Mouse (Mus musculus): ENCODE measurements around the gene Olfr652. TPM values are rescaled to one million over a fixed set of nuclear protein-coding genes. Genes with fewer than 3 reads are reported as not detected.

Olfr652 gene
- not detected in 2 replicates for polyA plus RNA-seq (2015; fragmentation: Nextera tagmentation; extraction: Ambion mirVana)

- no peaks in the 10 kb centered on the region for H3K36me3 ChIP-seq (ENCODE audit: control insufficient read depth, insufficient read depth, low read length)
- H3K27me3 ChIP-seq (ENCODE audit: control insufficient read depth, insufficient read depth, low read depth, low read length), result no peaks in the 10 kb centered on the region
- H3K9ac ChIP-seq (ENCODE audit: low read length), result no peak within 1 kb of the TSS
- H3K4me1 ChIP-seq (replicated peaks; ENCODE audit: control insufficient read depth, insufficient read depth, low read length), result no peaks in the 10 kb centered on the region
- H3K4me3 ChIP-seq (ENCODE audit: low read length), result no peak within 1 kb of the TSS
- H3K4me2 ChIP-seq (ENCODE audit: low read depth, low read length), result no peak within 1 kb of the TSS
- H3K9me3 ChIP-seq (ENCODE audit: control insufficient read depth, low read length), result no peaks in the 10 kb centered on the region
- no peak within 1 kb of the TSS for H3K27ac ChIP-seq (ENCODE audit: low read length)
- no peak for ATAC-seq (ENCODE audit: low read depth)
These were observed at the start of gene Olfr652 for GRCm38 (mm10) chr7:104560601-104561000. TSS of gene Olfr652 (plus strand) at chr7:104560901.

GRCm38 (mm10) chr7:104549833-104550232 is 10.9 kb upstream of the Olfr652 start, which contains the start of gene Olfr651:
TSS of gene Olfr651 (plus strand) at chr7:104550133.
- no peaks in the 10 kb centered on the region for H3K27me3 ChIP-seq (ENCODE audit: control insufficient read depth, insufficient read depth, low read depth, low read length)
- no peaks in the 10 kb centered on the region for H3K36me3 ChIP-seq (ENCODE audit: control insufficient read depth, insufficient read depth, low read length)
- H3K4me2 ChIP-seq (ENCODE audit: low read depth, low read length), result no peak within 1 kb of the TSS
- no peaks in the 10 kb centered on the region for H3K4me1 ChIP-seq (replicated peaks; ENCODE audit: control insufficient read depth, insufficient read depth, low read length)
- H3K9me3 ChIP-seq (ENCODE audit: control insufficient read depth, low read length), result no peaks in the 10 kb centered on the region
- ATAC-seq (ENCODE audit: low read depth), result no peak
- H3K27ac ChIP-seq (ENCODE audit: low read length), result no peak within 1 kb of the TSS
- no peak within 1 kb of the TSS for H3K4me3 ChIP-seq (ENCODE audit: low read length)
- 59% methylated on average over 5 of the region's 5 CpGs for WGBS
- no peak within 1 kb of the TSS for H3K9ac ChIP-seq (ENCODE audit: low read length)

DNA sequence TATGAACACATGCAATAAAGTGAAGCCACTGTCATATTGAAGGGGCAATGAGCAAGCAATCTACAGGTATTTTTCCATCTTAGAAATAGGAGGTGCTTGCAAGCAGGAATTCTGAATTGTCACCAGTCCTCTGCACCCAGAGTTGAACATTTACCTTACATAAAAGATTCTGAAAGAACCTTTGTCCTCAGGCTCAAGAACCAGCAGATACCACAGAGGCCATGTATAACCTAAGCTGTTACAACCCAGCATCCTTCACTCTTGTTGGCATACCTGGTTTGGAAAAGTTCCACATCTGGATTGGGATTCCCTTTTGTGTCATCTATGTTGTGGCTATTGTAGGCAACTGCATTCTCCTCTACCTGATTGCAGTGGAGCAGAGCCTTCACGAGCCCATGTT is 8.0 kb upstream of the Olfr652 start:
- no peak overlapping the region for H3K4me3 ChIP-seq (ENCODE audit: low read length)
- H3K4me2 ChIP-seq (ENCODE audit: low read depth, low read length), result no peak overlapping the region
- H3K27ac ChIP-seq (ENCODE audit: low read length), result no peak overlapping the region
- WGBS, result 55% methylated on average over 1 of the region's 1 CpGs
- no peaks in the 10 kb centered on the region for H3K4me1 ChIP-seq (replicated peaks; ENCODE audit: control insufficient read depth, insufficient read depth, low read length)
- H3K9me3 ChIP-seq (ENCODE audit: control insufficient read depth, low read length), result no peaks in the 10 kb centered on the region
- no peaks in the 10 kb centered on the region for H3K36me3 ChIP-seq (ENCODE audit: control insufficient read depth, insufficient read depth, low read length)
- H3K27me3 ChIP-seq (ENCODE audit: control insufficient read depth, insufficient read depth, low read depth, low read length), result no peaks in the 10 kb centered on the region
- ATAC-seq (ENCODE audit: low read depth), result no peak
- no peak overlapping the region for H3K9ac ChIP-seq (ENCODE audit: low read length)

- Histone ChIP-seq H3K4me2 (ENCODE audit: low read depth, low read length) (no peak within 1 kb of the TSS), H3K9ac (ENCODE audit: low read length) (no peak within 1 kb of the TSS), H3K4me1 (replicated peaks; ENCODE audit: control insufficient read depth, insufficient read depth, low read length) (no peaks in the 10 kb centered on the region), H3K36me3 (ENCODE audit: control insufficient read depth, insufficient read depth, low read length) (no peaks in the 10 kb centered on the region), H3K27ac (ENCODE audit: low read length) (no peak within 1 kb of the TSS), H3K27me3 (ENCODE audit: control insufficient read depth, insufficient read depth, low read depth, low read length) (no peaks in the 10 kb centered on the region), H3K9me3 (ENCODE audit: control insufficient read depth, low read length) (no peaks in the 10 kb centered on the region), H3K4me3 (ENCODE audit: low read length) (no peak within 1 kb of the TSS)
- no peak for ATAC-seq (ENCODE audit: low read depth)
- 60% methylated on average over 2 of the region's 2 CpGs for WGBS
These were observed 16.3 kb downstream of the Olfr652 start, which contains the start of gene Olfr653 for GRCm38 (mm10) chr7:104577014-104577413. TSS of gene Olfr653 (plus strand) at chr7:104577314.

DNA sequence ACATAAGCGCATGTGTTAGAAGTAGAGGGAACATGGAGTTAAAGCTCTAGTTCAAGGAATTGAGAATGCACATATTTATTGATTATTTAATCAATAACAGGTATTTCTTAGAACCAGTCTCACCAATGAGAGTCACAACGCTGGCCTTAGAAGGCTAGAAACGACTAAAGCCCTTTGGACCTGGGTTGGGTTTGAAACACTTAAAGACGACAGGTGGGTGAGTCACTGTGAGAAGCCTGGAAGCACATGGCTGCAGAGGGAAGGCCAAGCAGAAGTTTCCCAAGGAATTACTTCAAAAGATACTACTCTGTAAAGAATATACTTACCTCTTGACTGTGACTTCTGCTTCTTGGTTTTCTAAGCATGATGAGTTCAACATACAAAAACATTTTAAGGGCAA is 20.1 kb downstream of the Olfr652 start:
- Histone ChIP-seq H3K27me3 (ENCODE audit: control insufficient read depth, insufficient read depth, low read depth, low read length) (no peaks in the 10 kb centered on the region), H3K9me3 (ENCODE audit: control insufficient read depth, low read length) (no peaks in the 10 kb centered on the region), H3K27ac (ENCODE audit: low read length) (no peak overlapping the region), H3K36me3 (ENCODE audit: control insufficient read depth, insufficient read depth, low read length) (no peaks in the 10 kb centered on the region), H3K9ac (ENCODE audit: low read length) (no peak overlapping the region), H3K4me3 (ENCODE audit: low read length) (no peak overlapping the region), H3K4me1 (replicated peaks; ENCODE audit: control insufficient read depth, insufficient read depth, low read length) (no peaks in the 10 kb centered on the region), H3K4me2 (ENCODE audit: low read depth, low read length) (no peak overlapping the region)
- ATAC-seq (ENCODE audit: low read depth), result no peak
- WGBS, result 88% methylated on average over 4 of the region's 4 CpGs

DNA sequence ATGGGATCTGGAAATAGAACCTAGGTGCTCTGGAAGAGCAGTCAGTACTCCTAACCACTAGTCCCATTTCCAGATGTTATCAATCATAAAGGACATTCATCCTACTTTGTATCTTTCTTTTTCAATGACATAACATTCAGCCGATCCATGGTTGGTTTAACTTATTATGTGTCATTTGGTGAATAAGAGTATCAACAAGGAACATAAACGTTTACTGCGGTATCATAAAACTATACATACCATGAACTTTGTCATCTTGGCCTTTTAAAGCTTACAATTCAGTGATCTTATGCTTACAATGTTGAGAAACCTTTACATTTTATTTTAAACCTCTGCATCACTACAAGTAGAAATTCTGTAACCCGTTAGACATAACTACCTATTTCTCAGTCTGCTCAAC is 20.7 kb downstream of the Olfr652 start:
- Histone ChIP-seq H3K27ac (ENCODE audit: low read length) (no peak overlapping the region), H3K4me3 (ENCODE audit: low read length) (no peak overlapping the region), H3K4me2 (ENCODE audit: low read depth, low read length) (no peak overlapping the region), H3K4me1 (replicated peaks; ENCODE audit: control insufficient read depth, insufficient read depth, low read length) (no peaks in the 10 kb centered on the region), H3K27me3 (ENCODE audit: control insufficient read depth, insufficient read depth, low read depth, low read length) (no peaks in the 10 kb centered on the region), H3K36me3 (ENCODE audit: control insufficient read depth, insufficient read depth, low read length) (no peaks in the 10 kb centered on the region), H3K9me3 (ENCODE audit: control insufficient read depth, low read length) (no peaks in the 10 kb centered on the region), H3K9ac (ENCODE audit: low read length) (no peak overlapping the region)
- 73% methylated on average over 4 of the region's 4 CpGs for WGBS
- no peak for ATAC-seq (ENCODE audit: low read depth)

DNA sequence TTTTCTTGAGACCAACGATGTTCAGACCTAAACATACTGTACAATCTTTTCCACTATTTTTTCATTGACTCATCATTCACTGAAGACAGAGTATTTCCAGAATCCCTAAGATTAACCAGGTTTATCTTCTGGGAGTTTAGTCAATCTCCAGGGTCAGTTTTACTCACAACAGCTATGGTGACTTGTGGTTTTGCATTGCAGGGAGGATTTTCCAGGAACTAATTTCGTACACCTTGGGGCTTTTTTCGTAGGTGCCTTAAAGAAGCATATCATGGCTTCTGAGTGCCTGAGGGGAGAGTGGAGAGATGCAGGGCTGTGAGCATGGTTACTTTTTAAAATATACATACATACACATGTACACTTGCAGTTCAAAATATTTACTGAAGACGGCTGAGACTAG is 26.0 kb downstream of the Olfr652 start, which contains the start of gene Olfr654:
Gene Olfr654 (plus strand): TSS at position 301 of the 400 bp plus-strand sequence.
- Histone ChIP-seq H3K4me3 (ENCODE audit: low read length) (no peak within 1 kb of the TSS), H3K9me3 (ENCODE audit: control insufficient read depth, low read length) (no peaks in the 10 kb centered on the region), H3K36me3 (ENCODE audit: control insufficient read depth, insufficient read depth, low read length) (no peaks in the 10 kb centered on the region), H3K4me1 (replicated peaks; ENCODE audit: control insufficient read depth, insufficient read depth, low read length) (no peaks in the 10 kb centered on the region), H3K27me3 (ENCODE audit: control insufficient read depth, insufficient read depth, low read depth, low read length) (no peaks in the 10 kb centered on the region), H3K4me2 (ENCODE audit: low read depth, low read length) (no peak within 1 kb of the TSS), H3K9ac (ENCODE audit: low read length) (no peak within 1 kb of the TSS), H3K27ac (ENCODE audit: low read length) (no peak within 1 kb of the TSS)
- WGBS, result 76% methylated on average over 4 of the region's 4 CpGs
- ATAC-seq (ENCODE audit: low read depth), result no peak

GRCm38 (mm10) chr7:104588274-104588673 is 27.6 kb downstream of the Olfr652 start:
- H3K9ac ChIP-seq (ENCODE audit: low read length), result no peak overlapping the region
- no peak overlapping the region for H3K27ac ChIP-seq (ENCODE audit: low read length)
- 78% methylated on average over 5 of the region's 5 CpGs for WGBS
- no peak overlapping the region for H3K4me3 ChIP-seq (ENCODE audit: low read length)
- no peaks in the 10 kb centered on the region for H3K4me1 ChIP-seq (replicated peaks; ENCODE audit: control insufficient read depth, insufficient read depth, low read length)
- ATAC-seq (ENCODE audit: low read depth), result no peak
- H3K4me2 ChIP-seq (ENCODE audit: low read depth, low read length), result no peak overlapping the region
- no peaks in the 10 kb centered on the region for H3K27me3 ChIP-seq (ENCODE audit: control insufficient read depth, insufficient read depth, low read depth, low read length)
- no peaks in the 10 kb centered on the region for H3K36me3 ChIP-seq (ENCODE audit: control insufficient read depth, insufficient read depth, low read length)
- no peaks in the 10 kb centered on the region for H3K9me3 ChIP-seq (ENCODE audit: control insufficient read depth, low read length)

DNA sequence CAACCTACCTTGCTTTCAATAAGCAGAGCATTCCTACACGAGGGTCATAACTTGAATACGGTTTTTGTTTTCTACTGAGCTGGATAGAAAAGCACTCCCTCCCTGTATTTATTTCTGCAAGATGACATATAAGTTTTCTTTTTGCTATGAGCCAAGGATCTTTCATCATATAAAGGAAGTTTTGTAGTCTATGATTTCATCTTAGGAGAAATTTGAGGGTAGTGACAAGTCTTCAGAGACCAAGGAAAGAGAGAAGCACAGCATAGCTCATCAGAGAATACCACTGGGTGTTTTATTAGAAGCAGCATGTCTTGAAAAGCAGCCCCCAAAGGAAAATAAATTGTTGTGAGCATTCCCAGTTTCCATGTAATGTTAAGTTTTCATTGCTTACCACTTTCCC is 41.0 kb downstream of the Olfr652 start, which contains the start of gene Olfr655:
Gene Olfr655 (minus strand): TSS at position 101 of the 400 bp plus-strand sequence.
- Histone ChIP-seq H3K4me2 (ENCODE audit: low read depth, low read length) (no peak within 1 kb of the TSS), H3K27me3 (ENCODE audit: control insufficient read depth, insufficient read depth, low read depth, low read length) (no peaks in the 10 kb centered on the region), H3K36me3 (ENCODE audit: control insufficient read depth, insufficient read depth, low read length) (no peaks in the 10 kb centered on the region), H3K27ac (ENCODE audit: low read length) (no peak within 1 kb of the TSS), H3K4me3 (ENCODE audit: low read length) (no peak within 1 kb of the TSS), H3K9ac (ENCODE audit: low read length) (no peak within 1 kb of the TSS), H3K4me1 (replicated peaks; ENCODE audit: control insufficient read depth, insufficient read depth, low read length) (no peaks in the 10 kb centered on the region), H3K9me3 (ENCODE audit: control insufficient read depth, low read length) (no peaks in the 10 kb centered on the region)
- 80% methylated on average over 2 of the region's 2 CpGs for WGBS
- no peak for ATAC-seq (ENCODE audit: low read depth)

GRCm38 (mm10) chr7:104603173-104603572 is 42.5 kb downstream of the Olfr652 start:
- no peak for ATAC-seq (ENCODE audit: low read depth)
- H3K27me3 ChIP-seq (ENCODE audit: control insufficient read depth, insufficient read depth, low read depth, low read length), result no peaks in the 10 kb centered on the region
- H3K4me3 ChIP-seq (ENCODE audit: low read length), result no peak overlapping the region
- no peaks in the 10 kb centered on the region for H3K36me3 ChIP-seq (ENCODE audit: control insufficient read depth, insufficient read depth, low read length)
- WGBS, result 3% methylated on average over 3 of the region's 3 CpGs
- H3K9me3 ChIP-seq (ENCODE audit: control insufficient read depth, low read length), result no peaks in the 10 kb centered on the region
- no peak overlapping the region for H3K9ac ChIP-seq (ENCODE audit: low read length)
- H3K27ac ChIP-seq (ENCODE audit: low read length), result no peak overlapping the region
- no peaks in the 10 kb centered on the region for H3K4me1 ChIP-seq (replicated peaks; ENCODE audit: control insufficient read depth, insufficient read depth, low read length)
- H3K4me2 ChIP-seq (ENCODE audit: low read depth, low read length), result no peak overlapping the region

Measured in lung, embryonic 16.5 days (tissue).